Mouse (Mus musculus): ENCODE measurements at regions not wholly inside any gene's neighbourhood (a gene's known extent, or its start where the extent isn't known, plus 50 kb on each side); places are given as distances from the start of the nearest gene placed in this dataset.

GRCm38 (mm10) chr8:9054801-9055200 is 364.5 kb upstream of the Arglu1 start:
- TF ChIP-seq CTCF (conservative IDR thresholded peaks at IDR 0.05; ENCODE audit: low read length) (no peak), NANOG (IDR thresholded peaks at IDR 0.05; ENCODE audit: borderline replicate concordance, low read length) (no peak)
